Mouse (Mus musculus): ENCODE data around the gene Mrpl48. TPM values are rescaled to one million over a fixed set of nuclear protein-coding genes. Genes with fewer than 3 reads are reported as not detected.

Gene Mrpl48
- polyA plus RNA-seq (2014; fragmentation: Nextera tagmentation; extraction: Ambion mirVana), result 57.4 and 60.8 TPM in 2 replicates

DNA sequence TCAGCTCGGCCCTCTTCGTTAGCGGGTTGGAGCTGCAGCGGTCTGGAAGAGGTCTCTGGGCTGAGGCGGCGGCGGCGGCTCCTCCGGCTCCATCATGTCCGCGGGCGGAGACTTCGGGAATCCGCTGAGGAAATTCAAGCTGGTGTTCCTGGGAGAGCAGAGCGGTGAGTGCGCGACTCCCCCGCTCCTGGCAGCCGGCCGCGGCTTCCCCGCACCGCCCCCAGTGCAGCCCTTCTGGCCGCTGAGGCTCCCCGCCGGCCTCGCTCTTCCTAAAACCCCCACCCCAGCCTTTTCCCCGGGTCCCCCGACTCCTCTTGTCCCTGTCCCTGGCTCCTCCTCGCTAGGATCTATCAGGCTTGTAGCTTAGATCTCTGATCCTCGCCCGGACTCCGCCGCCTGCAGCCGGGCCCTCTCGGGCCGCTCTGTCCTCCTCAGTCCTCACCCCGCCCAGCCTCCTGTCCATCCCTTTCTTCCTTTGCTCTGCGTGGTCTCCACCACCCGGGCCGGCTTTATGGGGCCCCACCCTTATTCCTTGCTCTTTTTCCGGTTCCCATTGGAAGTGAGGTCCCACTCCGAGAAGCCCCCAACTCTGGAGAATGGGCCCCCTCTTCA is at the start of gene Mrpl48:
Mrpl48 (minus strand) TSS at position 172 of the 612 bp plus-strand sequence.
- peaks cover 5% of the 10 kb centered on the region for H3K4me1 ChIP-seq (ENCODE audit: control insufficient read depth, insufficient read depth, low read length)
- peak within 1 kb of the TSS; percentile 99 for H3K27ac ChIP-seq (ENCODE audit: low read depth, low read length)
- DNase-seq (ENCODE audit: low spot score) (peak; percentile 64), ATAC-seq (ENCODE audit: insufficient read depth, low FRiP score, low TSS enrichment) (peak; percentile 49)
- no peaks in the 10 kb centered on the region for H3K9me3 ChIP-seq (ENCODE audit: control insufficient read depth, low read length)
- peak within 1 kb of the TSS; percentile 52 for H3K4me2 ChIP-seq (ENCODE audit: low read depth)
- H3K36me3 ChIP-seq (ENCODE audit: control insufficient read depth, insufficient read depth, low read length), result no peaks in the 10 kb centered on the region
- peak within 1 kb of the TSS; percentile 99 for H3K4me3 ChIP-seq (ENCODE audit: low read depth, low read length)
- no peaks in the 10 kb centered on the region for H3K27me3 ChIP-seq (ENCODE audit: control insufficient read depth, insufficient read depth, low read length)
- under 1% methylated on average over 33 of the region's 43 CpGs for WGBS
- peak within 1 kb of the TSS; percentile 98 for H3K9ac ChIP-seq (ENCODE audit: low read length)

- Histone ChIP-seq H3K27ac (ENCODE audit: low read depth, low read length) (no peak overlapping the region), H3K36me3 (ENCODE audit: control insufficient read depth, insufficient read depth, low read length) (no peaks in the 10 kb centered on the region), H3K9ac (ENCODE audit: low read length) (no peak overlapping the region), H3K9me3 (ENCODE audit: control insufficient read depth, low read length) (no peaks in the 10 kb centered on the region), H3K27me3 (ENCODE audit: control insufficient read depth, insufficient read depth, low read length) (no peaks in the 10 kb centered on the region), H3K4me3 (ENCODE audit: low read depth, low read length) (no peak overlapping the region), H3K4me1 (ENCODE audit: control insufficient read depth, insufficient read depth, low read length) (peaks cover 11% of the 10 kb centered on the region; the same call in 1 of the 2 replicates), H3K4me2 (ENCODE audit: low read depth) (no peak overlapping the region)
- ATAC-seq (ENCODE audit: insufficient read depth, low FRiP score, low TSS enrichment) (no peak), DNase-seq (ENCODE audit: low spot score) (no peak)
- 43% methylated on average over 5 of the region's 5 CpGs for WGBS
Measured at GRCm38 (mm10) chr7:100656739-100657138, 48.6 kb upstream of the Mrpl48 start.

DNA sequence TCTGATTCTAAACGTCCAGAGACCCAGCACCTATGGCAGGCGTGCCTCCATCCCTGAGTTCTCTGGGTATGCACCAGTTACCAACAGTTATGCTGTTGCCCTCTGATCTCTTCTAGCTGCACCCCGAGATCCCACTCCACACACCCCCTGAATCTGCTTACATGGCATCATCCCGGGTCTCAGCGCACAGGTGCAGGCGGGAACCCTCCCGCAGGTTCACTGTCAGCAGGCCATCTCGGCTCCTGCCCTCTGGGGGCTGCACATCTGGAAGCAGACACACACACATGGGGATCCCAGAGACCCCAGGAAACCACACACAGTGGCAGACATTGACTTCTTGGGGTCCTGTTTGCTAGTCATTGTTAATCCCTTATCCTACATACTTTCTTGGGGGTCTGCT is 46.3 kb upstream of the Mrpl48 start:
- DNase-seq (ENCODE audit: low spot score) (no peak), ATAC-seq (ENCODE audit: insufficient read depth, low FRiP score, low TSS enrichment) (no peak)
- H3K36me3 ChIP-seq (ENCODE audit: control insufficient read depth, insufficient read depth, low read length), result no peaks in the 10 kb centered on the region
- 82% methylated on average over 8 of the region's 8 CpGs for WGBS
- H3K4me3 ChIP-seq (ENCODE audit: low read depth, low read length), result no peak overlapping the region
- no peaks in the 10 kb centered on the region for H3K9me3 ChIP-seq (ENCODE audit: control insufficient read depth, low read length)
- H3K9ac ChIP-seq (ENCODE audit: low read length), result no peak overlapping the region; the same call in 1 of the 2 replicates
- no peak overlapping the region for H3K4me2 ChIP-seq (ENCODE audit: low read depth)
- peak overlapping the region; percentile 70 for H3K27ac ChIP-seq (ENCODE audit: low read depth, low read length)
- H3K4me1 ChIP-seq (ENCODE audit: control insufficient read depth, insufficient read depth, low read length), result peaks cover 11% of the 10 kb centered on the region; the same call in 1 of the 2 replicates
- H3K27me3 ChIP-seq (ENCODE audit: control insufficient read depth, insufficient read depth, low read length), result no peaks in the 10 kb centered on the region

- no peak overlapping the region; the same call in 1 of the 2 replicates for H3K9ac ChIP-seq (ENCODE audit: low read length)
- no peak overlapping the region; the same call in 1 of the 2 replicates for H3K4me3 ChIP-seq (ENCODE audit: low read depth, low read length)
- no peaks in the 10 kb centered on the region for H3K36me3 ChIP-seq (ENCODE audit: control insufficient read depth, insufficient read depth, low read length)
- H3K9me3 ChIP-seq (ENCODE audit: control insufficient read depth, low read length), result no peaks in the 10 kb centered on the region
- WGBS, result 58% methylated on average over 9 of the region's 9 CpGs
- DNase-seq (ENCODE audit: low spot score) (peak; percentile 76), ATAC-seq (ENCODE audit: insufficient read depth, low FRiP score, low TSS enrichment) (peak; percentile 93)
- peak overlapping the region; percentile 70 for H3K27ac ChIP-seq (ENCODE audit: low read depth, low read length)
- no peaks in the 10 kb centered on the region for H3K27me3 ChIP-seq (ENCODE audit: control insufficient read depth, insufficient read depth, low read length)
- peaks cover 11% of the 10 kb centered on the region; the same call in 1 of the 2 replicates for H3K4me1 ChIP-seq (ENCODE audit: control insufficient read depth, insufficient read depth, low read length)
- no peak overlapping the region; the same call in 1 of the 2 replicates for H3K4me2 ChIP-seq (ENCODE audit: low read depth)
Measured at GRCm38 (mm10) chr7:100653480-100654266, 45.6 kb upstream of the Mrpl48 start.

GRCm38 (mm10) chr7:100651011-100651410 is 42.9 kb upstream of the Mrpl48 start:
- no peak overlapping the region for H3K4me2 ChIP-seq (ENCODE audit: low read depth)
- no peaks in the 10 kb centered on the region for H3K27me3 ChIP-seq (ENCODE audit: control insufficient read depth, insufficient read depth, low read length)
- no peaks in the 10 kb centered on the region for H3K9me3 ChIP-seq (ENCODE audit: control insufficient read depth, low read length)
- H3K9ac ChIP-seq (ENCODE audit: low read length), result no peak overlapping the region
- no peaks in the 10 kb centered on the region for H3K36me3 ChIP-seq (ENCODE audit: control insufficient read depth, insufficient read depth, low read length)
- peaks cover 11% of the 10 kb centered on the region; the same call in 1 of the 2 replicates for H3K4me1 ChIP-seq (ENCODE audit: control insufficient read depth, insufficient read depth, low read length)
- H3K27ac ChIP-seq (ENCODE audit: low read depth, low read length), result no peak overlapping the region
- ATAC-seq (ENCODE audit: insufficient read depth, low FRiP score, low TSS enrichment) (no peak), DNase-seq (ENCODE audit: low spot score) (no peak)
- H3K4me3 ChIP-seq (ENCODE audit: low read depth, low read length), result no peak overlapping the region
- WGBS, result 79% methylated on average over 4 of the region's 4 CpGs

- DNase-seq (ENCODE audit: low spot score), result no peak
- no peaks in the 10 kb centered on the region for H3K36me3 ChIP-seq (ENCODE audit: control insufficient read depth, insufficient read depth, low read length)
- H3K4me3 ChIP-seq (ENCODE audit: low read depth, low read length), result no peak overlapping the region
- H3K4me2 ChIP-seq (ENCODE audit: low read depth), result no peak overlapping the region
- peaks cover 11% of the 10 kb centered on the region; the same call in 1 of the 2 replicates for H3K4me1 ChIP-seq (ENCODE audit: control insufficient read depth, insufficient read depth, low read length)
- WGBS, result 81% methylated on average over 6 of the region's 6 CpGs
- H3K27me3 ChIP-seq (ENCODE audit: control insufficient read depth, insufficient read depth, low read length), result no peaks in the 10 kb centered on the region
- no peak overlapping the region; the same call in 1 of the 2 replicates for H3K9ac ChIP-seq (ENCODE audit: low read length)
- no peaks in the 10 kb centered on the region for H3K9me3 ChIP-seq (ENCODE audit: control insufficient read depth, low read length)
- ATAC-seq (ENCODE audit: insufficient read depth, low FRiP score, low TSS enrichment), result no peak
- no peak overlapping the region for H3K27ac ChIP-seq (ENCODE audit: low read depth, low read length)
Measured at GRCm38 (mm10) chr7:100650421-100650820, 42.3 kb upstream of the Mrpl48 start.

DNA sequence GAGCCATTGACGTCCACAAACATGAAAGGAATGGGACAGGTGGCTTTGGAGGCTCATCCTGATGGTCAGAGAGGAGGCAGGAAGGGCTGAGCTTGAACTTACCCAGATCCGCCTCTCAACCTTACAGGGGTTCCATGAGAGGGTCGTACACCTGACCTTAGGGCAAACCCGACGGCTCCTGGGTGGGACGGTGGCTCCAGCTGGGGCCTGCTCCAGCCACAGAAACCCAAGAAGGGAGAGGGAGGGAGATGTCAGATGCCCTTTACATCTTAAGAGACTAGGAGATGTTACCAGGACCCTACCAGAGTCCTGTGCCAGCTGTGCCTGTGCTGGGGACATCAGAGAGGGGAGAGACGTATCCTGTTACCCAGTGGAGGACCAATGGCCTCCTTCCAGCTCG is 41.7 kb upstream of the Mrpl48 start:
- Histone ChIP-seq H3K27me3 (ENCODE audit: control insufficient read depth, insufficient read depth, low read length) (no peaks in the 10 kb centered on the region), H3K4me2 (ENCODE audit: low read depth) (no peak overlapping the region), H3K4me3 (ENCODE audit: low read depth, low read length) (no peak overlapping the region), H3K27ac (ENCODE audit: low read depth, low read length) (no peak overlapping the region), H3K4me1 (ENCODE audit: control insufficient read depth, insufficient read depth, low read length) (peaks cover 11% of the 10 kb centered on the region; the same call in 1 of the 2 replicates), H3K36me3 (ENCODE audit: control insufficient read depth, insufficient read depth, low read length) (no peaks in the 10 kb centered on the region), H3K9me3 (ENCODE audit: control insufficient read depth, low read length) (no peaks in the 10 kb centered on the region), H3K9ac (ENCODE audit: low read length) (no peak overlapping the region; the same call in 1 of the 2 replicates)
- ATAC-seq (ENCODE audit: insufficient read depth, low FRiP score, low TSS enrichment) (no peak), DNase-seq (ENCODE audit: low spot score) (no peak)
- WGBS, result 71% methylated on average over 8 of the region's 8 CpGs

- Histone ChIP-seq H3K36me3 (ENCODE audit: control insufficient read depth, insufficient read depth, low read length) (no peaks in the 10 kb centered on the region), H3K27me3 (ENCODE audit: control insufficient read depth, insufficient read depth, low read length) (no peaks in the 10 kb centered on the region), H3K4me3 (ENCODE audit: low read depth, low read length) (no peak overlapping the region), H3K4me2 (ENCODE audit: low read depth) (no peak overlapping the region), H3K9me3 (ENCODE audit: control insufficient read depth, low read length) (no peaks in the 10 kb centered on the region), H3K4me1 (ENCODE audit: control insufficient read depth, insufficient read depth, low read length) (peaks cover 6% of the 10 kb centered on the region; the same call in 1 of the 2 replicates), H3K27ac (ENCODE audit: low read depth, low read length) (no peak overlapping the region), H3K9ac (ENCODE audit: low read length) (no peak overlapping the region)
- WGBS, result 81% methylated on average over 4 of the region's 4 CpGs
- ATAC-seq (ENCODE audit: insufficient read depth, low FRiP score, low TSS enrichment) (no peak), DNase-seq (ENCODE audit: low spot score) (no peak)
Measured at GRCm38 (mm10) chr7:100649095-100649494, 41.0 kb upstream of the Mrpl48 start.
